Mouse (Mus musculus) CH12.LX (cell line): ENCODE measurements at regions not wholly inside any gene's neighbourhood (a gene's known extent, or its start where the extent isn't known, plus 50 kb on each side); places are given as distances from the start of the nearest gene placed in this dataset.

Experiments
- DNase-seq: peaks from one replicate; pipeline ENCODE4 v3.0.0-alpha.2; 2013; ENCODE audit errors: extremely low read depth
- H3K27ac ChIP-seq: 2 replicates; pipeline ENCODE4 v1.5.1; 2012; ENCODE audit warnings: low read depth, mild to moderate bottlenecking, control low read depth, moderate library complexity; ENCODE audit not compliant: insufficient read depth
- H3K27me3 ChIP-seq: replicated peaks from 2 replicates; pipeline ENCODE3; 2012; ENCODE audit warnings: inconsistent platforms
- H3K36me3 ChIP-seq, 2 experiments: replicated peaks in 1 of 2; 2 replicates each; pipeline versions ENCODE3 to v1.6.1; 2012; ENCODE audit warnings: inconsistent platforms in 1 of 2, low read length in 1 of 2, mild to moderate bottlenecking in 1 of 2, mixed read lengths in 1 of 2, moderate library complexity in 1 of 2; ENCODE audit not compliant: control insufficient read depth in 1 of 2, insufficient read depth in 1 of 2
- H3K4me1 ChIP-seq, 2 experiments: 2 replicates each; pipeline ENCODE4 v1.6.1; 2012; ENCODE audit warnings: inconsistent platforms in 1 of 2, moderate library complexity in 1 of 2; ENCODE audit not compliant: insufficient read depth in 2 of 2, control insufficient read depth in 1 of 2
- H3K4me2 ChIP-seq: 2 replicates; pipeline ENCODE4 v1.6.1; 2012; ENCODE audit warnings: low read depth, mild to moderate bottlenecking, control low read depth; ENCODE audit not compliant: poor library complexity, insufficient read depth, severe bottlenecking
- H3K4me3 ChIP-seq, 3 experiments: fragments of 150-350 bp in 1 of 3; sonication (generic) in 1 of 3; replicated peaks in 1 of 3; 2 replicates each; pipeline versions ENCODE3 to v1.5.1; 2011 to 2012; ENCODE audit warnings: low read depth in 2 of 3, low read length in 2 of 3, mild to moderate bottlenecking in 2 of 3, moderate library complexity in 2 of 3, control low read depth in 1 of 3, improper control_type of control experiment in 1 of 3, inconsistent platforms in 1 of 3, mixed read lengths in 1 of 3; ENCODE audit not compliant: poor library complexity in 1 of 3
- H3K79me2 ChIP-seq: replicated peaks from 2 replicates; pipeline ENCODE4 v1.6.1; 2012; ENCODE audit warnings: mild to moderate bottlenecking, moderate library complexity; ENCODE audit not compliant: control insufficient read depth, poor library complexity, insufficient read depth, severe bottlenecking; ENCODE audit errors: extremely low read depth
- H3K9ac ChIP-seq: 2 replicates; pipeline ENCODE4 v1.6.1; 2012; ENCODE audit warnings: low read depth, mild to moderate bottlenecking, control low read depth, moderate library complexity; ENCODE audit not compliant: insufficient read depth
- H3K9me3 ChIP-seq: replicated peaks from 2 replicates; pipeline ENCODE3; 2012; ENCODE audit warnings: low read length, inconsistent platforms, mixed read lengths
- BHLHE40 ChIP-seq: IDR thresholded peaks from 2 replicates; pipeline ENCODE4 v1.6.1; 2011; ENCODE audit warnings: mild to moderate bottlenecking, low read depth, low read length, improper control_type of control experiment
- CHD1 ChIP-seq: IDR thresholded peaks from 2 replicates; pipeline ENCODE4 v1.6.1; 2012; ENCODE audit warnings: low read depth, low read length, improper control_type of control experiment, inconsistent platforms
- CHD2 ChIP-seq: IDR thresholded peaks from 2 replicates; pipeline ENCODE4 v1.6.1; 2011; ENCODE audit warnings: low read length, improper control_type of control experiment
- CTCF ChIP-seq, 2 experiments: IDR thresholded peaks in 1 of 2; conservative IDR thresholded peaks in 1 of 2; 2 replicates each; pipeline ENCODE4 v1.5.1; 2011 to 2012; ENCODE audit warnings: low read depth in 2 of 2, low read length in 2 of 2, improper control_type of control experiment in 1 of 2, inconsistent platforms in 1 of 2, mild to moderate bottlenecking in 1 of 2, moderate library complexity in 1 of 2
- E2F4 ChIP-seq: IDR thresholded peaks from 2 replicates; pipeline ENCODE4 v1.6.1; 2011; ENCODE audit warnings: low read depth, low read length, improper control_type of control experiment; ENCODE audit not compliant: insufficient replicate concordance
- ELF1 ChIP-seq: IDR thresholded peaks from 2 replicates; pipeline ENCODE4 v1.6.1; 2014; ENCODE audit warnings: low read depth, mild to moderate bottlenecking, inconsistent platforms, low read length, improper control_type of control experiment
- EP300 ChIP-seq: IDR thresholded peaks from 2 replicates; pipeline ENCODE4 v1.6.1; 2011; ENCODE audit warnings: low read length, improper control_type of control experiment
- ETS1 ChIP-seq: conservative IDR thresholded peaks from 2 replicates; pipeline ENCODE4 v1.6.1; 2012; ENCODE audit warnings: low read depth, mild to moderate bottlenecking, inconsistent platforms, low read length, improper control_type of control experiment, moderate library complexity
- GABPA ChIP-seq: IDR thresholded peaks from 2 replicates; pipeline ENCODE4 v1.6.1; 2012; ENCODE audit warnings: low read depth, low read length, improper control_type of control experiment, inconsistent platforms; ENCODE audit not compliant: insufficient replicate concordance
- HCFC1 ChIP-seq: IDR thresholded peaks from 2 replicates; pipeline ENCODE4 v1.6.1; 2012; ENCODE audit warnings: low read depth, mild to moderate bottlenecking, inconsistent platforms, low read length, improper control_type of control experiment
- IRF4 ChIP-seq: IDR thresholded peaks from 2 replicates; pipeline ENCODE4 v1.6.1; 2014; ENCODE audit warnings: low read depth, mild to moderate bottlenecking, inconsistent platforms, low read length, improper control_type of control experiment
- JUN ChIP-seq: IDR thresholded peaks from 2 replicates; pipeline ENCODE4 v1.6.1; 2011; ENCODE audit warnings: low read depth, mild to moderate bottlenecking, low read length, improper control_type of control experiment, moderate library complexity; ENCODE audit not compliant: insufficient read depth
- JUND ChIP-seq: conservative IDR thresholded peaks from 2 replicates; pipeline ENCODE4 v1.6.1; 2011; ENCODE audit warnings: low read depth, low read length, improper control_type of control experiment
- KAT2A ChIP-seq: IDR thresholded peaks from 2 replicates; pipeline ENCODE4 v1.6.1; 2012; ENCODE audit warnings: low read length, improper control_type of control experiment, inconsistent platforms; ENCODE audit not compliant: insufficient replicate concordance
- MAFK ChIP-seq: IDR thresholded peaks from 2 replicates; pipeline ENCODE4 v1.6.1; 2011; ENCODE audit warnings: low read length, improper control_type of control experiment; ENCODE audit not compliant: insufficient replicate concordance
- MAX ChIP-seq: IDR thresholded peaks from 2 replicates; pipeline ENCODE4 v1.6.1; 2011; ENCODE audit warnings: low read length, improper control_type of control experiment
- MAZ ChIP-seq: IDR thresholded peaks from 2 replicates; pipeline ENCODE4 v1.6.1; 2012; ENCODE audit warnings: low read depth, mild to moderate bottlenecking, inconsistent platforms, low read length, improper control_type of control experiment, moderate library complexity
- MEF2A ChIP-seq: IDR thresholded peaks from 2 replicates; pipeline ENCODE4 v1.6.1; 2014; ENCODE audit warnings: low read depth, mild to moderate bottlenecking, inconsistent platforms, low read length, improper control_type of control experiment, borderline replicate concordance
- MXI1 ChIP-seq: IDR thresholded peaks from 2 replicates; pipeline ENCODE4 v1.6.1; 2011; ENCODE audit warnings: mild to moderate bottlenecking, low read depth, low read length, improper control_type of control experiment
- MYC ChIP-seq: IDR thresholded peaks from 2 replicates; pipeline ENCODE4 v1.6.1; 2011; ENCODE audit warnings: low read depth, mild to moderate bottlenecking, improper control_type of control experiment, low read length
- NRF1 ChIP-seq: IDR thresholded peaks from 2 replicates; pipeline ENCODE4 v1.6.1; 2014; ENCODE audit warnings: low read depth, mild to moderate bottlenecking, inconsistent platforms, low read length, improper control_type of control experiment, moderate library complexity
- PAX5 ChIP-seq: IDR thresholded peaks from 2 replicates; pipeline ENCODE4 v1.6.1; 2012; ENCODE audit warnings: low read length, inconsistent platforms, mixed read lengths
- POLR2A ChIP-seq: IDR thresholded peaks from 2 replicates; pipeline ENCODE4 v1.6.1; 2011; ENCODE audit warnings: low read depth, mild to moderate bottlenecking, improper control_type of control experiment, low read length
- RCOR1 ChIP-seq: conservative IDR thresholded peaks from 2 replicates; pipeline ENCODE4 v1.6.1; 2012; ENCODE audit warnings: low read depth, mild to moderate bottlenecking, inconsistent platforms, low read length, improper control_type of control experiment
- SIN3A ChIP-seq: IDR thresholded peaks from 2 replicates; pipeline ENCODE4 v1.6.1; 2012; ENCODE audit warnings: low read length, improper control_type of control experiment, inconsistent platforms
- SMC3 ChIP-seq: IDR thresholded peaks from 2 replicates; pipeline ENCODE4 v1.6.1; 2011; ENCODE audit warnings: low read depth, low read length, improper control_type of control experiment
- TBP ChIP-seq: conservative IDR thresholded peaks from 2 replicates; pipeline ENCODE4 v1.6.1; 2011; ENCODE audit warnings: low read depth, low read length, improper control_type of control experiment
- TCF12 ChIP-seq: IDR thresholded peaks from 2 replicates; pipeline ENCODE4 v1.6.1; 2014; ENCODE audit warnings: low read depth, mild to moderate bottlenecking, inconsistent platforms, low read length, improper control_type of control experiment
- UBTF ChIP-seq: IDR thresholded peaks from 2 replicates; pipeline ENCODE4 v1.6.1; 2012; ENCODE audit warnings: low read depth, mild to moderate bottlenecking, inconsistent platforms, low read length, improper control_type of control experiment, moderate library complexity
- USF2 ChIP-seq: conservative IDR thresholded peaks from 2 replicates; pipeline ENCODE4 v1.6.1; 2011; ENCODE audit warnings: low read depth, low read length, improper control_type of control experiment
- ZC3H11A ChIP-seq: IDR thresholded peaks from 2 replicates; pipeline ENCODE4 v1.6.1; 2012; ENCODE audit warnings: low read depth, mild to moderate bottlenecking, inconsistent platforms, low read length, improper control_type of control experiment
- ZKSCAN1 ChIP-seq: IDR thresholded peaks from 2 replicates; pipeline ENCODE4 v1.6.1; 2012; ENCODE audit warnings: low read depth, inconsistent platforms, low read length, improper control_type of control experiment, borderline replicate concordance
- ZMIZ1 ChIP-seq: IDR thresholded peaks from 2 replicates; pipeline ENCODE4 v1.6.1; 2012; ENCODE audit warnings: low read depth, mild to moderate bottlenecking, inconsistent platforms, low read length, improper control_type of control experiment
- dilution Hi-C: fragments of 300-500 bp; cut with MboI; formaldehyde crosslinking; loops from 2 replicates; pipeline ENCODE4 v1.14.3; 2020; ENCODE audit warnings: low sequenced_read_pairs; ENCODE audit not compliant: extremely low pct_unique_long_range_greater_than_20kb, extremely low pct_ligation_motif_present
- in situ Hi-C: fragments of 300-500 bp; cut with MboI; formaldehyde crosslinking; loops from 3 replicates; pipeline ENCODE4 v1.14.3; 2019; ENCODE audit warnings: low sequenced_read_pairs, low pct_ligation_motif_present, low pct_unique_long_range_greater_than_20kb, mixed read lengths

DNA sequence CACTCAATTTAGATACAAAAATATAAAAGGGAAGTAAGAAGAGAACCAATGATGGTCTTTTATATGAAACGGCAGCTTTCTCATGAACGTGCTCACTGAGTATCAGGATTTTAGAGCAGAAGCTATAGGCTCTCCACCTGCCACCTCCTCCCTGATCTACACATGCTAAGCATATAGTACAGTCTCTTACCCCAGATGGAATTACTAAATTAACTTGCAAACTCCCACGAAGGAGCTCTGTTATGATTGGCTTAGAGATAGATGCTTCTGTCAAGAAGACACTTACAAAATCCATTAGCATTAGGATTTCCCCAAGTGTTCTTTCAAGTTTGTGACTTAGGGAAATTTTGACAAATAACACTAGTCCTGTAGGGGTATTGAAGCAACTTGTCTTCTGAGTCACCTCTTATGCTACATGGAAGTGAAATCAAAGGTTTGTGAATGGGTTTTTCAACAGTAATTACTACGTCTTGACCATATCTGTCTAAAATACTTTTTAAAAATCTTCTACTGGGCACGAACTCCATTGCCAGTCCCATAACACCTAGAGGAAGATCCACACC is 60.6 kb downstream of the Crygs start:
- no peak overlapping the region for H3K9ac ChIP-seq
- no peaks in the 10 kb centered on the region for H3K27me3 ChIP-seq
- no peaks in the 10 kb centered on the region for H3K9me3 ChIP-seq
- peak overlapping the region; percentile 22 for H3K4me2 ChIP-seq
- H3K4me3 ChIP-seq = no peak overlapping the region
- TF ChIP-seq MXI1 = no peak
- no peak for TF ChIP-seq ELF1
- TF ChIP-seq EP300 = peak; percentile 82
- TF ChIP-seq CHD1 = no peak
- TF ChIP-seq MYC = no peak
- TF ChIP-seq BHLHE40 = 0 out of 2 replicates have a peak, but pooled peaks have one; percentile 13
- no peak for TF ChIP-seq CTCF (conservative IDR thresholded peaks at IDR 0.05 in 1 of 2, IDR thresholded peaks at IDR 0.05 in 1 of 2; ENCODE audit: low read depth in 2 of 2, low read length in 2 of 2)
- TF ChIP-seq MEF2A = peak; percentile 46; the same call in 1 of the 2 replicates
- TF ChIP-seq KAT2A = no peak
- TF ChIP-seq MAFK = no peak
- TF ChIP-seq ZC3H11A = no peak
- peak; percentile 74; the same call in 1 of the 2 replicates for TF ChIP-seq JUND
- no peak for TF ChIP-seq USF2
- no peak for TF ChIP-seq TBP
- TF ChIP-seq HCFC1 = no peak
- no peak for TF ChIP-seq SMC3
- TF ChIP-seq CHD2 = no peak
- no peak for TF ChIP-seq POLR2A
- TF ChIP-seq E2F4 = no peak
- TF ChIP-seq ZMIZ1 = no peak
- no peak for TF ChIP-seq ZKSCAN1
- no peak for TF ChIP-seq PAX5
- no peak for TF ChIP-seq TCF12
- TF ChIP-seq UBTF = no peak
- no peak for TF ChIP-seq MAX
- peak; percentile 93 for TF ChIP-seq IRF4
- no peak for TF ChIP-seq GABPA
- peak; percentile 44; the same call in 1 of the 2 replicates for TF ChIP-seq ETS1
- TF ChIP-seq MAZ = no peak
- no peak for TF ChIP-seq RCOR1
- peak; percentile 63 for TF ChIP-seq JUN
- no peak for TF ChIP-seq NRF1
- no peak; the same call in 1 of the 2 replicates for TF ChIP-seq SIN3A
- H3K4me1 ChIP-seq = peaks cover 11 to 20% of the 10 kb centered on the region in 2 experiments
- in situ Hi-C loops = no loop called here
- no peak overlapping the region for H3K27ac ChIP-seq
- no peaks in the 10 kb centered on the region for H3K79me2 ChIP-seq
- H3K36me3 ChIP-seq = no peaks in the 10 kb centered on the region
- DNase-seq = peak; percentile 33
- dilution Hi-C loops = no loop called here
